Mouse (Mus musculus) thymus, adult 2 months (tissue): Measurements from ENCODE around the gene Pigp.

Experiments
- CTCF ChIP-seq: fragments of 200-500 bp; IDR thresholded peaks from 2 replicates; pipeline ENCODE4 v1.5.1; 2012; ENCODE audit warnings: mild to moderate bottlenecking, control low read depth, low read length, moderate library complexity, borderline replicate concordance; ENCODE audit not compliant: control insufficient read depth, poor library complexity, insufficient read depth; ENCODE audit errors: extremely low read depth
- POLR2A ChIP-seq: fragments of 200-500 bp; IDR thresholded peaks from 2 replicates; pipeline ENCODE4 v1.6.1; 2012; ENCODE audit warnings: mild to moderate bottlenecking, low read length, control low read depth, moderate library complexity; ENCODE audit not compliant: control insufficient read depth, poor library complexity, insufficient read depth; ENCODE audit errors: extremely low read depth

- TF ChIP-seq CTCF, result no peak
- TF ChIP-seq POLR2A, result no peak
Measured at GRCm38 (mm10) chr16:94320223-94320622, 51.4 kb downstream of the Pigp start.
